Mouse (Mus musculus) adrenal gland, adult 2 months (tissue): Measurements from ENCODE around the gene Gnl1. TPM values are rescaled to one million over a fixed set of nuclear protein-coding genes. Genes with fewer than 3 reads are reported as not detected.
"Not testable (repeated sequence)": the region's sequence is repeated elsewhere in the genome, so short reads cannot be mapped to it uniquely, and the experiment has no call there.

Experiments used
- DNase-seq: peaks from one replicate; pipeline ENCODE4 v3.0.0; 2021
- long read RNA-seq: library from polyadenylated mRNA; stranded (forward); transcript quantifications from one replicate; pipeline ENCODE4 v2.0.0, GENCODE M21; 2021
- polyA plus RNA-seq: library from polyadenylated mRNA; depleted of rRNA; stranded (reverse); fragments of >200 nt; gene quantifications from 2 replicates; pipeline ENCODE4 v1.2.3, GENCODE M21; 2012; rRNA removed
- total RNA-seq, 2 experiments: library from RNA; stranded (reverse); gene quantifications; 2 replicates each; pipeline ENCODE4 v1.2.3; 2021

Gnl1 gene
- total RNA-seq, result 10 to 100 TPM; 38.1 to 53.1 TPM
- 26.9 and 29.6 TPM in 2 replicates for polyA plus RNA-seq
- long read RNA-seq, transcript Gnl1-201 (12 exons, 2,848 nt), result major isoform, 78 of 83 reads
- long read RNA-seq, partial matches to known transcripts, result 2 of 83 reads
- long read RNA-seq, other reads (novel, unspliced or antisense), result 3 of 83 reads

DNA sequence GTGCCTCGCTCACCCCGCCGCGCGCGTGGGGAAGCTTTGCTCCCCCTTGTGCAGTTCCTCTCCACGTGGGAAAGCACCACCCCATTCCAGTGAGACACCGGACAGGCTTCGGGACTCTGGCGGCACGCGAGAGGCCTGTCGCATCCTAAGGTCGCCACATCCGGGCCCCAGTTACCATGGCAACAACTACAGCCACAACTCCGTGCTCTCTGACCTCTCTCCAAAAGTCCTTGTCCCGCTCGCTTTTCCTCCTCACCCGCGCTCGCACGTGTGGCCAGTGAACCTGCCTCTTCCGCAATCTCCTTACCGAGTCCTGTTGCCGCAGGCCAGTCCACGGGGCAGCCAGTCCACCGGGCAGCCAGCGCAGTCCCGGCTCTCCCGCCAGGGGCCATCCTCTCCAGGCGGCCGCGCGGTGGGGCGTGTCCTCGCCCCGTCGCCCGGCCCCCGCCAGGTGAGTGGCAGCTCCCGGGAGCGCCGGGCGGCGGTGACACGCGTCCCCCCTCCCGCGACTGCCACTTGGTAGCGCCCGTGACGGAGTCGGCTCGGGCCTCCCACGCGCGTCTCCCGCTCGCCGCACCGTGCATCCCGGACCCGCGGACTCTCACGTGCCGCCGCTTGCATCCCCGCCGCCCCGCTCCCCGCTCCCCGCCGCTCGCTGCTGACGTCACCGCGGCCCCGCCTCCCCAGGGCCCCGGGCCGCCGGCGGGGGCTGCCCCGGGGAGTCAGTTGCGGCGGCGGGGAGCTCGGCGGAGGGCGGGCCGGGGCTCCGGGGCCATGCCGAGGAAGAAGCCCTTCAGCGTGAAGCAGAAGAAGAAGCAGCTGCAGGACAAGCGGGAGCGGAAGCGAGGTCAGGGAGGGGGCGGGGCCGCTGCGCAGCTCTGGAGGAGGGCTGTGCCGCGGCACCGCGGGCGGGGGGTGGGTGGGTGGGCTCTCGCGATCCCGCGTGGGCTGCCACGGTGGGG is at the start of gene Gnl1, which contains the start of gene Prr3:
Gene Gnl1, plus strand, starts transcription at position 451 of the 962 bp plus-strand sequence.
Gene Prr3, minus strand, starts transcription at position 836 of the 962 bp plus-strand sequence.
- peak; percentile 96 for DNase-seq

DNA sequence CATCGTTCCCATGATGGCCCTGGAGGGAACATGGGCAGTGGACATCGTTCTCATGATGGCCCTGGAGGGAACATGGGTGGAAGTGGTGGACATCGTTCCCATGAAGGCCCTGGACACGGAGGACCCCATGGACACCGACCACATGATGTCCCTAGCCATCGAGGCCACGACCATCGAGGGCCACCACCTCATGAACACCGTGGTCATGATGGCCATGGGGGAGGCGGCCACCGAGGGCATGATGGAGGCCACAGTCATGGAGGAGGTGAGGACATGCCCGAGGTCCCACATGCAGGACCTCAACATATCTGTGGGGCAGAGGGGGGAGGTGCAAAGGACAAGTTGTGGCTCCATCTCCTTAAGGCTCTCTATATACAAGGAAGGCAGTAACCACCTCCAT is 49.0 kb upstream of the Gnl1 start:
- no peak for DNase-seq

DNA sequence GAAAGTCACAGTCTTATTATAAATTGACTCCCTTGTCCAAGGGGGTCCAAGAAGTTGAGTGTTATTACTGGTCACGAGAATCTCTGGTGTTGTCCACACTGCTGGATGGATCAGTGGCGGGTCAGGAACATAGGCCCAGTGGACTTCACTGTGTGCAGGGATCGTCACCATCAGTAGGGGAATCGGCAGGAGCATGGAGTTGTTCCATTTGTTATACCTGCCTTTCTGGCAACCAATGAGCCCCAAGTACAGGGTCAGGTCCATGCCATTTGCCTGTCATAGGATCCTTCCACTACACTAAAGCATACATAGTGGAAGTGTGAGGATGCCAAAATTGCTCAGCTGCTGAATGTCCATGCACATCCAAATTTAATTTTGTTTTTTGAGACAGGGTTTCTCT is 47.0 kb upstream of the Gnl1 start:
- DNase-seq, result peak; percentile 1

DNA sequence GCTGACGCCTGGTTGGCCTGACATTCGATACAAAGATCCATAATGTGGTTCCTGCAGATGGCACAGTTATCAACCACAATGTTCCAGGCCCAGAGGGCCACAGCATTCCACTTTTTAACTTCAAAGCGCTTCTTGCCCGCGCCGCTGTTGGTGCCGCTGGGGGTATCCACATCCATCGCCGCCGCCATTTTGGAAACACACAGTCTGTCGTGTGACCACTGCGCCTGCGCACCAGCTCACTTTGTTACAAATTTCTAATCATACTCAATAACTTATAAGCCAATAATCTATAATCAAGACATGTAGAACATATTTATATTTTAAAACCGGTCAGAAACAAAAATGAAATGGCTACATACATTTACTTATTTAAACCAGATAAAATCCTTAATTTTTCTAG is 43.9 kb upstream of the Gnl1 start:
- DNase-seq, result not testable (repeated sequence)

DNA sequence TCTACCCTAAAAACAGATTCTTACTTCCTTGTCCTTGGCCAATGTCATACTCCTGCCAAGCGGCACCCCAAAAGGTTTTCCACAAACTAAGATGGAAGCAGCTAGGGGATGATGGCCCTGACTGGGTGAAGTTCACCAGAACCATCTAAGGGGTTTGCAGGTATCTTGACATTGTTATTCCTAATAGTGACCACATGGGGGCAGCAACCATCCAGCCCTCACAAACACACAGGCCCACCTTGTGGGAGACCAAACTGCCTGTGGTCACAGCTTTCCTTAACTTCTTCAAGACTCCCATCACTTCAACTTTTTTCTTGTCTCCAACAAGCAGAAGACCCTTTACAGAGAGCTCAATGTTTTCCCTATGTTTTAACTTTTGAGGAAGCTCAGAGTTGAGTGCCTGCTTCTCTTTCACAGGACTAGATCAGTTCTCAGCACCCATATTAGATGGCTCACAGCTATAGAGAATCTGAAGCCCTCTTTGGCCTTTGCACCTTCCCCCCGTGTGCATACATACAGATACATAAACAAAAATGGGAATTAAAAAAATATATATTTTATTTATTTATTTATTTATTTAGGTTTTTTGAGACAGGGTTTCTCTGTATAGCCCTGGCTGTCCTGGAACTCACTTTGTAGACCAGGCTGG is 41.8 kb upstream of the Gnl1 start:
- DNase-seq, result no peak

DNA sequence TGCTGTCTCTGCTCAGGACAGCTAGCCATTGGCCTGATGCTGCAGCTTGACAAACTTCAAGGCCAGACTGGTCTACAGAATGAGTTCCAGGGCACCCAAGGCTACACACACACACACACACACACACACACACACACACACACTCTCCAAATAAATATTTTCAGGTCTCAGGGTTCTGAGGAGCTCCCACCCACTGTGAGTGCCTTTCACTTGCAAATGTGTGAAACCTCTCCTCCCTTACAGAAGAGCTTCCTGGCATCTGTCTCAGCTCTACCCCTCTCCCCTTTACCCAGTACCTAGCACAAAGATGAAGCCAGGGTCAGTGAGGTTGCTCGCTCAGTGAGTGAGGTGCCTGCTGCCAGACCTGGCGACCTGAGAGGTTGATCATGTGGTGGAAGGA is 40.5 kb upstream of the Gnl1 start:
- no peak for DNase-seq

DNA sequence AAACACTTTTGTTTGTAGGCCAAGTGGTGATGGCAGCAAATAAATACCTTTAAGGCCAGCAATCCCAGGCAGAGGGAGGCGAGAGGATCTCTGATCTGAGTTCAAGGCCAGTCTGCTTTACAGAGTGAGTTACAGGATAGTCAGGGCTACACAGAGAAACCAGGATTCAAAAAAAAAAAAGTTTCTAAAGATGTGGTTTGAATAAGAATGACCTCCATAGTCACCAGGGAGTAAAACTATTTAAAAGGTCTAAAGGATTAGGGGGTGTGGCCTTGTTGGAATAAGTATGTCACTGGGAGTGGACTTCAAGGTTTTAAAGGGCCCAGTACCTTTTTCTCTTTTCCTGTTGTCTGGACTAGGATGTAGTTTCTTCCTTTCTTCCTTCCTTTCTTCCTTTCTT is 39.7 kb upstream of the Gnl1 start:
- DNase-seq, result no peak

DNA sequence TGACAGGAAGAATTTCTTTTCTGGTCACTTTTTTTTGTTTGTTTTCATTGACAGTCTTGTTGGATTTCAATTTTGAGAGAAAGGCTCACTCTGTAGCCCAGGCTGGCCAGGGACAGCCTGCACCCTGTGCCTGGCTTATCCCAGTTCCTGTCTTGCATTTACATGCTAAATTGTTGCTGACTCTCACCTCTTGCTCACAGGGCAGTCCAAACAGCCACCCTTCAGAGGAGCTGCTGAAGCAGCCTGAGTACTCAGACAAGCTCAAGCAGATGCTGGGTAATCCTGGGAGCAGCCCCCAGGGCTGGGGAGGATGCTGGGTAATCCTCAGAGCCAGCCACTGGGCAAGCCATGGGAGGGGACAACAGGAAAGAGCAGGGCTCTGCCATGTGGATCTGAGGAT is 28.7 kb upstream of the Gnl1 start:
- not testable (repeated sequence) for DNase-seq

DNA sequence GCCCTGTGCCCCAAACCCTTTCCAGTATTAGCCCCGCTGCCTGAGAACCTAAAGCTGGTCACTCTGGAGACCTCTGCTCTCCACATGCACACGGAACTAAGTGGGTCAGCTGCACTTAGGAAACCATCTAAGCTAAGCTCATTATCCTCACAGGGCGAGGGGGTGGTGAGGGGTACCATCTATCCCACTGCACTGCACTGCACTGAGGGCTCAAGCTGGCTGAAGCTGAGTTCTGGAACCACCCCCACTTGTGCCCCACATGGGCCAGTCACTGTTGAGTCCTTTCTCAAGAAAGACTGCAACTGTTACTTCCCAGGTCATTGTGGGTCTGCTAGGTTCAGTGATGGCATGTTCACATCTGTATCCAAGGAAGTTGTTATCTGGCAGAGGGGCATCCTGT is 27.1 kb upstream of the Gnl1 start:
- DNase-seq, result not testable (repeated sequence)

DNA sequence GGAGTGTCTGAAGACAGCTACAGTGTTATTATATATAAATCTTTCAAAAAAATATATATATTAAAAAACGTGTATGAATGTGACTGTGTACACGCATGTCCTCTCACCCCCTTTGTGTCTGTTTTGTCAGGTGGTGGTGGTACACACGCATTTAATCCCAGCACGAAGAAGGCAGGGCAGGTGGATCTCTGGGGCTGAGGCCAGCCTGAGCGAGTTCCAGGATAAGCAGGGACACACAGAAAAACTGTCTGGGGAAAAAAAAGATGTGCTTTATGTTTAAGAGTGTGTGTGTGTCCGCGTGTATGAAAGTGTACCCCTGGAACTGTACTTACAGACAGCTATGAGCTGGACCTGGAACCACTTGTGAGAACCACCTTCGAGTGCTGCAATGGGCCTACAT is 25.0 kb upstream of the Gnl1 start:
- no peak for DNase-seq

DNA sequence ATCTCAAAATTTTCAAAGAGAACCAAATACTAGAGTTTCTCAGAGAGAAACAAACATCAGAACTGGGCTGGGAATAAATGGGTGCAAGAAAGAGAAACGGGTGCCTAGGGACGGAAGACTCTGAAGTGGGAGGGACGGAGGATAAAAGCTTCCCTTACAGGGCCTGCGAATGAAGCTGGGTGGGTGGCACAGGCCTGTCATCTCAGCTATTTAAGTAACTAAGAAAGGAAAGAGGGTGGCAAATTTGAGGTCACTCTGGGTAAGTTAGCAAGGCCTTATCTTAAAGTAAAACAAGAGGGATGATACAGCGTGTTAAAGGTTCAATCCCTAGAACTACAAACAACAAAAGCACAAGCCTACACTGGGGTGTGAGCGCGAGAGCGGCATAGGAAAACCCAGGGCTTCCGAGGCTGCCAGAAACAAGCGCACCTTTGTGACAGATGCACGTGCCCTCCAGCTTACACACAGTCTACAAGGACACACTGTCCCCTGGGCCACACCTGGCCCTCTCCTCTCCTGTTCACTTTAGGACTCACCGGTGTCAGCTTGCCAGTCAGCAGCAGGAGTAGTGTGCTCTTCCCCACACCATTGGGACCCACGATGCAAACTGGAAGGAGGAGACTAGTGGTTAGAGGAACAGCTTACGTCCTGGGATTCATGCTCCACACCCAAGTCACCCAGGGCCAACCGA is 21.0 kb upstream of the Gnl1 start:
- no peak for DNase-seq

DNA sequence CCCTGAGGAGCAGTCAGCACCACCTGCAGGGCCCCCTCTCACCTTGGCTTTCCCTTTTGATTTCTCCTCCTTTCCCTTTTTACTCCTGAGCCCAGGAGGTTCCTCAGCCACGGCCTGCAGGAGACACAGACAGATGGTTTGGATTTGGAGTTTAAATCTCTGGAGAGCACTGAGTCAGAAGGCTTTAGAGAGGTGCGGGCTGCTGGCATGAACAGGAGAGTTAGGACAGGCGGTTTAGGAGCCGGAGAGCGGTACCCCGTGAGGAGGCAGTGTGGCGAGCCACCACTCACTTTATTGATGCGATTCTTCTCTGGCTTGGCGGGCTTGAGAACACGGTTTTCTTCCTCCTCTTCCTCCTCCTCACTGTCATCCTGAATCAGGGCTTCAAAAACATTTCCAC is 16.4 kb upstream of the Gnl1 start:
- no peak for DNase-seq

DNA sequence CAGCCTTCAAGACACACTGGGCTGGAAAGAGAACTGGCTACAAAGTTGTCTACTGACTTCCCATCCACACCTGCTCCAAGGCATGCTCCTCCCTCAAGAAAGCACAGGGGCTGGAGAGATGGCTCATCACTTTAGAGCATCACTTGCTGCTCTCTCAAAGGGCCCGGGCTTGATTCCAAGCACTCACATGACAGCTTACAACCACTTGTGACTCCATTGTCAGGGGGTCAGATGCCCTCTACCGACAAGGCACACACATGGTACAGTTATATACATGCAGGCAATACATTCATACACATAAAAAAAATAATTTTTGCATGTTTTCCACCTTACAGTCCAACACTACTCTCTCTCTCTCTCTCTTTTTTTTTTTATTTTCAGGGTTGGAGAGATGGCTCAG is 12.0 kb upstream of the Gnl1 start:
- no peak for DNase-seq

DNA sequence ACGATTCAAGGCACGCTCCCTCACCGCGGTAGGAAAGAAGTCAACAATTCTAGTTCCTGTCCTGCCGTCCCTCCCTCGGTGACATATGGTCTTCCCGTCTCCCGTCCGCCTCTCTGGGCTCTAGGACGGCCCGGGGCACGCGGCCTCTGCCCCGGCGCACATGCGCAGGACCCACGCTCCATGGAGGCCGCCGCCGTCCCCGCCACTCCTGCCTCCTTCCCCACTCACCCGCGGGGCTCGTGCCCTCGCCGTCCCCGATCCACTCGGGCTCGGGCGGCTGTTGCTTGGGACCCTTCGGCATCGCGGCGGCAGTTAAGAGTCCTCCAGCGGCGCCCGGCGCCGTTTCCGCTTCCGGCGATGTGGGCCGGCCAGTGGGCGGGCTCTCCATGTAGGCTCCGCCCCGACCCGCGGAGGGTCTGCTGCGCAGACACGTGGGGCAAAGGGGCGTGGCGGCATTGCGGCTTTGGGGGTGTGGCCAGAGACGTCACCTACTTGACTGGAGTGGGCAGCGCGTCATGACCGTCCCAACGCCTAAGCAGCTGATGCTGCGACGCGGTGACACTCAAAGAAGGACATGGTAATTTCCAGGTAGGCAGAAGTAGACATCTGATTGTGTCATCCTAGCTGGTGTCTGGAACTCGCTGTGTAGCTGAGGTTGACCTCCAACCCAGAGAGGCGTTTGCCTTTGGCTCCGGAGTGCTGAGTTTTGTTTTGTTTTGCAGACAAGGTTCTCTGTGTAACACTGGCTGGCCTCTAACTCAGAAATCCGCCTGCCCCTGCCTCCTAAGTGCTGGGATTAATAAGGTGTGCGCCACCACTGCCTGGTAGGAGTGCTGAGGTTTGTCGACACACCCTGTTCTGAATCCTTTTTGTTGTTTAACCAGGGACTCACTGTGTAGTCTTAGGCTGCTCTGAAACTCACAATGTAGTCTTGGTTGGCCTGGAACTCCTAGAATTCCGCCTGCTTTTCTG is 9.9 kb upstream of the Gnl1 start, which contains the start of gene Abcf1:
Gene Abcf1, minus strand, starts transcription at position 344 of the 972 bp plus-strand sequence.
- peak; percentile 99 for DNase-seq

DNA sequence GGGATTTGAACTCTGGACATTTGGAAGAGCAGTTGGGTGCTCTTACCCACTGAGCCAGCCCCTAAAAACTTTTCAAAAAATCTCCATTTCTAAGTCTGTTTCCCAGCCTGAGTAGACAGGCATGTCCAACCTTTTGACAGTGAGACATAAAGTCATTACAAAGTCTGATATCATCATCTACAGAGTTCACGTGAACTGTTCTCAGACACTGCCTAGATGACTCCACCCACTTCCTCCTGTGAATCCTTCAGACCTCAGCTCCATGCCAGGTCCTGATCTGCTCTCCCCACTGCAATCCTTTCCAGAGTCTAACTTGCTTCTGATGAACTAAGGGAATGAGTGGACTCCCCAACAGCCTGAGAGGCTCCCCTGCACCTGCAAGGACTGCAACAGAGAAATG is 7.5 kb upstream of the Gnl1 start:
- no peak for DNase-seq

DNA sequence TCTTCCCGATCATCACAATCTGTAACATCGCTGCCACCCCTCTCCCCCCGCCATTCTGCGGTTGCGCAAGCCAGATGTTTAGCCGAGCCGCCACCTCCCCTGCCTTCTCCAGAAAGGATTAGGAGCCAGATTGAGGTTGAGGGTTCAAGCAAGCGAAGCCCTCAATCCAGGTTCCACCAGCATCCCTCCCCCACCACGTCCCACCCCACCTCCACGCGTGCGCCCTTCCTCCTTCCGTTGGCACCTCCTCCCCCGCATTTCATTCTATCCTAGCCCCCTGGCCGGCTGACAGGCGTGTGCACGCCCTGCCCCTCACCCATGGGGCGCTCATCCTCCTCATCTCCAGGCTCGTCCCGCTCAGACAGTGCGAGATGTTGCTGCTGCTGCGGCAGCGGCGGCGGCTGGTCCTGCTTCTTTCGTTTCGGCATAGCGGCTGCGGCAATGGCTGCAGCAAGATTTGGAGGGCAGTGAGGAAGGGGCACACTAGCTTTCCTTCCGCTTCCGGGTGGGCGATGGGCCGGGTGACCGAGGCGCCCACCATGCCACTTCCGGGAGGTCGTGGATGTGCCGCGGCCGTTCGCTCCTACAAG is 745 bp upstream of the Gnl1 start:
- DNase-seq, result no peak

DNA sequence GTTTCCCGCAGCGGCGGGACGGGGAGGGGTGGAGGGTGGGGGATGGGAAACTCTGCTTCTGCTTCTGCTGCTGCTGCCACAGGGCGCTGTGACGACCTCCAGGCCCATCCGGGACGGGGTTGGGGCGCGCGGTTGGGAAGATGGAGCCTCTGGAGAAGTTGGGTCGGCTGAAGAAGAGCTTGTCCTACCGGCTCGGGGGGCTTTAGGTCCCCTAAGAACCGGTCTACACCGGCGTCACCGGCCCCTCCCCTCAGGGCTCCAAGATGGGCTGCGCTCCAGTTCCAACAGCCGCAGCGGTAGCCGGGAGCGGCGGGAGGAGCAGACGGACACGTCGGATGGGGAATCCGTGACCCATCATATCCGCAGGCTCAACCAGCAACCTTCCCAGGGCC is 708 bp downstream of the Gnl1 start:
- DNase-seq, result peak; percentile 70

DNA sequence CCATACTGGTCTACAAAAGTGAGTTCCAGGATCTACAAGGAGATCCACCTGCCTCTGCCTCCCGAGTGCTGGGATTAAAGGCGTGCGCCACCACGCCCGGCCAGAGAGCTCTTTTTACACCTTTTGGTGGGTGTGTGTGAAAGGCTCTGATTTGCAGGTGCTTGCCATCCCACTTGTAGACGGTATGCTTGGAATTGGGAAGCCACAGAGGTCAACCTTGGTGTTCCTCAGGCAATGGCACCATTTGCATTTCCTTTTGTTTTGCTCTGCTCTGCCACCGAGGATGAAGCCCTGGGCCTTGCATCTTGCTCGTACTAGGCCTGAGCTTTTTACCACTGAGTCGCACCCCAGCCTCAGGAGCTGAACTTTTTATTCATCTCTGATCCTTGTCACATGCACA is 2.1 kb downstream of the Gnl1 start:
- DNase-seq, result no peak

DNA sequence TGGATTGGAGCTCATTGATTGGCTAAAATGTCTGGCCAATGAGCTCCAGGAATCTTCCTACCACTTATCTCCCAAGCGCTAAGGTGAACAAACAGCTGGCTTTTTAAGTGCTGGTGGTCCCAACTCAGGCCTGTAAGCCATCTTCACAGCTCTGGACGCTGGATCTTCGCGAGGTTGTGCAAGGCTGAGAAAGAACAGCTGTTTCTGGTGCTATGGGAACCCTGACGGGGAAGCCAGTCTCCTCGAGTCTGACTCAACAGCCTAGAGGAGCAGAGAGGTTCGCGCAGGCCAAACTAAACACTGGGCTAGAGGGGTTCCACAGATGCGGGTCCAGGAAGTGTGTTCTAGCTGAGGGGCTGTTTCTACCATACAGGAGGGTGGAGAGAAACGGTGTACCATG is 12.1 kb downstream of the Gnl1 start:
- DNase-seq, result no peak

DNA sequence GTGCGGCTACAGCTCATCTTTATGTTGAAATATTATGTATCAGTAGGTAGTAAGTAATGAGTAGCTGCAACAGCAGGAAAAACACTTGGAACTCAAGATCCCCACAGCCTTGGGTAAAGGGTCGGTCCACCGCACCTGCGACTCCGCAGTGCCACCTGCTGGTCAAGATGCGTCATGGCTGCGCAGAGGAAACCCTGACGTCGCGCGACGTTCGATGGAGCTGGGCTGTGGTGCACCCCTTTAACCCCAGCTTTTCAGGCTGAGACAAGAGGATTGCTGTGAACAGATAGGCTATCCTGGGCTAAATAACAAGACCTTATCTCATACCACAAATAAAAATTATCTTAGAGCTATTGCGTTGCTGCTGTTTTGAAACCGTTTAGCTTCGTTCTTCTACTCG is 14.0 kb downstream of the Gnl1 start:
- DNase-seq, result peak; percentile 75
